Comparison of ENCODE assay signal across 14 mouse cellular contexts in genomic region chr4:133598616-133599015, GRCm38 (mm10). TPM values are rescaled to one million over a fixed set of nuclear protein-coding genes. Genes with fewer than 3 reads are reported as not detected.
DNase-seq lines count a peak whose midpoint lies in the region; ATAC-seq and TF ChIP-seq lines count a peak whose summit lies in the region.
"Had no signal": no experiment of that assay in that cellular context is flagged by ENCODE, and none has a peak within 500 bp of the region (broad histone marks: within the 10 kb centered on the region; RNA-seq: fewer than 3 reads in every experiment).

No protein-coding gene starts in this region.

- no peak for TF ChIP-seq CTCF in midbrain, postnatal 0 days (IDR thresholded peaks at IDR 0.05)

- H3K9me3 ChIP-seq in forebrain, embryonic 12.5 days, result no peaks in the 10 kb centered on the region
- H3K9me3 ChIP-seq in forebrain, embryonic 16.5 days (ENCODE audit: control insufficient read depth, low read length), result no peaks in the 10 kb centered on the region
- H3K9me3 ChIP-seq in midbrain, embryonic 10.5 days (replicated peaks), result no peaks in the 10 kb centered on the region
- H3K9me3 ChIP-seq in midbrain, postnatal 0 days (ENCODE audit: low read length), result no peaks in the 10 kb centered on the region
- no peaks in the 10 kb centered on the region for H3K9me3 ChIP-seq in stomach, embryonic 15.5 days
- H3K9me3 ChIP-seq: neural tube, embryonic 13.5 days had no signal

- ATAC-seq in forebrain, embryonic 12.5 days (ENCODE audit: low FRiP score), result no peak
- ATAC-seq in forebrain, embryonic 16.5 days, result no peak
- no peak for ATAC-seq in midbrain, postnatal 0 days (ENCODE audit: low FRiP score)
- peak; percentile 27; the same call in 1 of the 2 replicates for ATAC-seq in stomach, embryonic 15.5 days (ENCODE audit: insufficient read depth, low FRiP score, low read depth)

- peaks cover 17% of the 10 kb centered on the region for H3K4me1 ChIP-seq in forebrain, embryonic 12.5 days
- H3K4me1 ChIP-seq in forebrain, embryonic 16.5 days (replicated peaks; ENCODE audit: control insufficient read depth, insufficient read depth, low read length), result peaks cover 10% of the 10 kb centered on the region
- peaks cover 28% of the 10 kb centered on the region for H3K4me1 ChIP-seq in midbrain, embryonic 10.5 days
- no peaks in the 10 kb centered on the region for H3K4me1 ChIP-seq in midbrain, postnatal 0 days (ENCODE audit: insufficient read depth, low read length)
- H3K4me1 ChIP-seq in stomach, embryonic 15.5 days, result peaks cover 15% of the 10 kb centered on the region

- H3K9ac ChIP-seq in forebrain, embryonic 12.5 days, result no peak overlapping the region
- H3K9ac ChIP-seq in forebrain, embryonic 16.5 days (replicated peaks; ENCODE audit: low read depth, low read length), result no peak overlapping the region
- H3K9ac ChIP-seq in midbrain, postnatal 0 days (replicated peaks; ENCODE audit: low read length, poor library complexity, severe bottlenecking), result no peak overlapping the region
- no peak overlapping the region for H3K9ac ChIP-seq in stomach, embryonic 15.5 days

- peaks cover 66% of the 10 kb centered on the region for H3K27me3 ChIP-seq in forebrain, embryonic 12.5 days
- peaks cover 41% of the 10 kb centered on the region for H3K27me3 ChIP-seq in forebrain, embryonic 16.5 days (replicated peaks; ENCODE audit: control insufficient read depth, insufficient read depth, low read length)
- peaks cover 67% of the 10 kb centered on the region for H3K27me3 ChIP-seq in midbrain, embryonic 10.5 days (ENCODE audit: low read depth, poor library complexity, severe bottlenecking)
- H3K27me3 ChIP-seq in midbrain, postnatal 0 days (ENCODE audit: insufficient read depth, low read length), result peaks cover 40% of the 10 kb centered on the region
- H3K27me3 ChIP-seq in stomach, embryonic 15.5 days (replicated peaks), result peaks cover 15% of the 10 kb centered on the region

- H3K4me2 ChIP-seq in forebrain, embryonic 12.5 days, result peak overlapping the region; percentile 83; the same call in 1 of the 2 replicates
- no peak overlapping the region for H3K4me2 ChIP-seq in forebrain, embryonic 16.5 days (ENCODE audit: low read length)
- H3K4me2 ChIP-seq in midbrain, postnatal 0 days (ENCODE audit: low read depth, low read length, poor library complexity, severe bottlenecking), result no peak overlapping the region
- H3K4me2 ChIP-seq in stomach, embryonic 15.5 days, result peak overlapping the region; percentile 78

- no peak for DNase-seq in midbrain, embryonic 10.5 days (ENCODE audit: low spot score)
- no peak for DNase-seq in midbrain, postnatal 0 days (ENCODE audit: low spot score)
- DNase-seq in kidney, postnatal 36 days, result peak; percentile 32
- no peak for DNase-seq in thymus, postnatal 14 days
- no peak for DNase-seq in T-cell, adult 2 months (ENCODE audit: low spot score)
- DNase-seq: cerebellum, adult 11-12 months; right cerebral cortex, postnatal 25 days had no signal

- 59% methylated on average over 4 of the region's 4 CpGs for WGBS in forebrain, embryonic 12.5 days
- 46% methylated on average over 4 of the region's 4 CpGs for WGBS in forebrain, embryonic 16.5 days
- 50% methylated on average over 4 of the region's 4 CpGs for WGBS in midbrain, embryonic 10.5 days
- WGBS in midbrain, postnatal 0 days, result 57% methylated on average over 4 of the region's 4 CpGs
- WGBS in stomach, embryonic 15.5 days, result 32% methylated on average over 4 of the region's 4 CpGs

- H3K4me3 ChIP-seq in forebrain, embryonic 12.5 days (replicated peaks), result no peak overlapping the region
- no peak overlapping the region for H3K4me3 ChIP-seq in forebrain, embryonic 16.5 days (replicated peaks; ENCODE audit: low read length)
- H3K4me3 ChIP-seq in midbrain, embryonic 10.5 days, result 0 out of 2 replicates have a peak overlapping the region, but pooled peaks have one; percentile 63
- H3K4me3 ChIP-seq in midbrain, postnatal 0 days (ENCODE audit: low read depth, low read length), result no peak overlapping the region
- peak overlapping the region; percentile 54; the same call in 1 of the 2 replicates for H3K4me3 ChIP-seq in stomach, embryonic 15.5 days (replicated peaks)

- H3K36me3 ChIP-seq in forebrain, embryonic 12.5 days (replicated peaks), result peaks cover 1% of the 10 kb centered on the region; the same call in 1 of the 2 replicates
- no peaks in the 10 kb centered on the region for H3K36me3 ChIP-seq in forebrain, embryonic 16.5 days (ENCODE audit: control insufficient read depth, insufficient read depth)
- H3K36me3 ChIP-seq in midbrain, embryonic 10.5 days, result peaks cover 6% of the 10 kb centered on the region
- peaks cover 8% of the 10 kb centered on the region for H3K36me3 ChIP-seq in midbrain, postnatal 0 days (ENCODE audit: insufficient read depth, low read length)
- no peaks in the 10 kb centered on the region for H3K36me3 ChIP-seq in stomach, embryonic 15.5 days

- H3K27ac ChIP-seq in forebrain, embryonic 12.5 days, result no peak overlapping the region
- no peak overlapping the region for H3K27ac ChIP-seq in forebrain, embryonic 16.5 days (ENCODE audit: low read length)
- no peak overlapping the region for H3K27ac ChIP-seq in midbrain, embryonic 10.5 days (replicated peaks)
- no peak overlapping the region for H3K27ac ChIP-seq in midbrain, postnatal 0 days (ENCODE audit: low read depth, low read length)
- peak overlapping the region; percentile 90 for H3K27ac ChIP-seq in stomach, embryonic 15.5 days
- H3K27ac ChIP-seq: neural tube, embryonic 13.5 days had no signal

RNA-seq across cellular contexts. Expression of gene Sfn, which starts 3.4 kb away (rescaled TPM):
- 3.9 and 6.8 TPM in 2 replicates for polyA plus RNA-seq in forebrain, embryonic 12.5 days (2016; fragmentation: Nextera tagmentation; extraction: Ambion mirVana)
- polyA plus RNA-seq in forebrain, embryonic 16.5 days (2015; fragmentation: Nextera tagmentation; extraction: Ambion mirVana), result 1.0 and 1.6 TPM in 2 replicates
- polyA plus RNA-seq in midbrain, embryonic 10.5 days (2016; fragmentation: Nextera tagmentation; extraction: Ambion mirVana), result 7.8 and 9.9 TPM in 2 replicates
- total RNA-seq in midbrain, postnatal 0 days (2014; rRNA removed), result 2.0 and 3.6 TPM in 2 replicates
- polyA plus RNA-seq in midbrain, postnatal 0 days (2015; fragmentation: Nextera tagmentation; extraction: Ambion mirVana), result 0.67 and 0.86 TPM in 2 replicates
- 138 and 228 TPM in 2 replicates for polyA plus RNA-seq in stomach, embryonic 15.5 days (2015; fragmentation: Nextera tagmentation; extraction: Ambion mirVana)

RNA-seq across cellular contexts. Expression of gene Gpn2, which starts 14.5 kb away (rescaled TPM):
- 26.0 and 26.6 TPM in 2 replicates for polyA plus RNA-seq in forebrain, embryonic 12.5 days (2016; fragmentation: Nextera tagmentation; extraction: Ambion mirVana)
- 21.4 and 22.9 TPM in 2 replicates for polyA plus RNA-seq in forebrain, embryonic 16.5 days (2015; fragmentation: Nextera tagmentation; extraction: Ambion mirVana)
- 27.9 and 28.7 TPM in 2 replicates for polyA plus RNA-seq in midbrain, embryonic 10.5 days (2016; fragmentation: Nextera tagmentation; extraction: Ambion mirVana)
- 22.7 and 23.6 TPM in 2 replicates for total RNA-seq in midbrain, postnatal 0 days (2014; rRNA removed)
- polyA plus RNA-seq in midbrain, postnatal 0 days (2015; fragmentation: Nextera tagmentation; extraction: Ambion mirVana), result 16.2 and 16.7 TPM in 2 replicates
- 16.4 and 17.7 TPM in 2 replicates for polyA plus RNA-seq in stomach, embryonic 15.5 days (2015; fragmentation: Nextera tagmentation; extraction: Ambion mirVana)

RNA-seq across cellular contexts. Expression of gene Gpatch3, which starts 24.1 kb away (rescaled TPM):
- polyA plus RNA-seq in forebrain, embryonic 12.5 days (2016; fragmentation: Nextera tagmentation; extraction: Ambion mirVana), result 8.7 and 9.8 TPM in 2 replicates
- 5.3 and 7.0 TPM in 2 replicates for polyA plus RNA-seq in forebrain, embryonic 16.5 days (2015; fragmentation: Nextera tagmentation; extraction: Ambion mirVana)
- polyA plus RNA-seq in midbrain, embryonic 10.5 days (2016; fragmentation: Nextera tagmentation; extraction: Ambion mirVana), result 8.9 and 10.9 TPM in 2 replicates
- 8.7 and 10.3 TPM in 2 replicates for total RNA-seq in midbrain, postnatal 0 days (2014; rRNA removed)
- polyA plus RNA-seq in midbrain, postnatal 0 days (2015; fragmentation: Nextera tagmentation; extraction: Ambion mirVana), result 5.6 and 6.3 TPM in 2 replicates
- 6.2 and 6.5 TPM in 2 replicates for polyA plus RNA-seq in stomach, embryonic 15.5 days (2015; fragmentation: Nextera tagmentation; extraction: Ambion mirVana)

RNA-seq across cellular contexts. Expression of gene Nr0b2, which starts 45.4 kb away (rescaled TPM):
- not detected in 2 replicates for polyA plus RNA-seq in forebrain, embryonic 12.5 days (2016; fragmentation: Nextera tagmentation; extraction: Ambion mirVana)
- polyA plus RNA-seq in forebrain, embryonic 16.5 days (2015; fragmentation: Nextera tagmentation; extraction: Ambion mirVana), result not detected in 2 replicates
- 0.17 TPM in 1 of 2 replicates, not detected in the other for polyA plus RNA-seq in midbrain, embryonic 10.5 days (2016; fragmentation: Nextera tagmentation; extraction: Ambion mirVana)
- total RNA-seq in midbrain, postnatal 0 days (2014; rRNA removed), result not detected in 2 replicates
- not detected in 2 replicates for polyA plus RNA-seq in midbrain, postnatal 0 days (2015; fragmentation: Nextera tagmentation; extraction: Ambion mirVana)
- polyA plus RNA-seq in stomach, embryonic 15.5 days (2015; fragmentation: Nextera tagmentation; extraction: Ambion mirVana), result 10.4 and 11.2 TPM in 2 replicates
- total RNA-seq: hematopoietic stem cell, adult 5-6 weeks; layer of hippocampus, postnatal 14 days had no signal
- polyA plus RNA-seq: embryonic facial prominence, embryonic 11.5 days; neural tube, embryonic 13.5 days had no signal

RNA-seq across cellular contexts. Expression of gene Zdhhc18, which starts 51.3 kb away (rescaled TPM):
- polyA plus RNA-seq in forebrain, embryonic 12.5 days (2016; fragmentation: Nextera tagmentation; extraction: Ambion mirVana), result 2.8 and 4.6 TPM in 2 replicates
- polyA plus RNA-seq in forebrain, embryonic 16.5 days (2015; fragmentation: Nextera tagmentation; extraction: Ambion mirVana), result 3.5 and 4.5 TPM in 2 replicates
- 3.0 and 3.1 TPM in 2 replicates for polyA plus RNA-seq in midbrain, embryonic 10.5 days (2016; fragmentation: Nextera tagmentation; extraction: Ambion mirVana)
- 19.2 and 26.7 TPM in 2 replicates for total RNA-seq in midbrain, postnatal 0 days (2014; rRNA removed)
- 5.9 and 7.3 TPM in 2 replicates for polyA plus RNA-seq in midbrain, postnatal 0 days (2015; fragmentation: Nextera tagmentation; extraction: Ambion mirVana)
- 5.4 and 5.8 TPM in 2 replicates for polyA plus RNA-seq in stomach, embryonic 15.5 days (2015; fragmentation: Nextera tagmentation; extraction: Ambion mirVana)

Comparison
In these comparisons a context has a peak if more than half of its experiments do, and no peak if none do; other contexts are left out.
1. H3K4me2 ChIP-seq: peak in forebrain, embryonic 12.5 days (single experiment) and stomach, embryonic 15.5 days (single experiment); none in forebrain, embryonic 16.5 days (single experiment) and midbrain, postnatal 0 days (single experiment).
2. H3K4me3 ChIP-seq: peak in midbrain, embryonic 10.5 days (single experiment) and stomach, embryonic 15.5 days (single experiment); none in forebrain, embryonic 12.5 days (single experiment), forebrain, embryonic 16.5 days (single experiment) and midbrain, postnatal 0 days (single experiment).
3. DNase-seq: peak in kidney, postnatal 36 days (2 of 2); none in midbrain, embryonic 10.5 days (single experiment), midbrain, postnatal 0 days (single experiment), thymus, postnatal 14 days (single experiment) and T-cell, adult 2 months (single experiment).
4. RNA of gene Sfn, which starts 3.4 kb away (polyA plus RNA-seq): 138 to 228 TPM in stomach, embryonic 15.5 days; 7.8 to 9.9 TPM in midbrain, embryonic 10.5 days, 3.9 to 6.8 TPM in forebrain, embryonic 12.5 days, 1.0 to 1.6 TPM in forebrain, embryonic 16.5 days and 0.67 to 0.86 TPM in midbrain, postnatal 0 days; every median in the first group is over 10 times any median in the second.